Comparison of ENCODE assay signal across 33 mouse cellular contexts in the genomic region with DNA sequence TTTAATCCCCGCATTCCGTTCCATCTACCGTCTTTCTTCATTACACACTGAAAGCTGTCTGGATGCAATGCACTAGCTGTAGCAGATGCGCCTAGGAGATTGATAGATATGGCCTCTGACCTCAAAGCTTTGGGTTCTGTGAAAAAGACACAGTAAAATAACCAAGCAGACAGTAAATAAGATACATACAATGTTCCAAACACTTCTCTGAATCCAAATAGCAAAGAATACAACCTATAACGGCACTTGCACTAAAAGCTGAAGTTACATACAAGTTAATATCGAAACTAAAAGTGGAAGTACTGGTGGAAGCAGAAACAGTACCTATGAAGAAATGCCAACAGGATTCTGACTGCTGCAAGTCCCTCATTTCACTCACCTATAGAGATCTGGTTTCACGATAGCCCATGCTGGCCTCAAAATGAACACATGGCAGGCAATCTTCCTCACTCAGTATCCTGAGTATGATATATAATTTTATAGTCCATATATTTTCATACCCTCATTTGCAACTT. TPM values are rescaled to one million over a fixed set of nuclear protein-coding genes. Genes with fewer than 3 reads are reported as not detected.
A peak's percentile ranks its signal among the peaks of the same experiment; 100 is the strongest.
DNase-seq lines count a peak whose midpoint lies in the region; ATAC-seq and TF ChIP-seq lines count a peak whose summit lies in the region.
"Had no signal": no experiment of that assay in that cellular context is flagged by ENCODE, and none has a peak within 500 bp of the region (broad histone marks: within the 10 kb centered on the region; RNA-seq: fewer than 3 reads in every experiment).

No protein-coding gene starts in this region.

- no peak overlapping the region for H3K9ac ChIP-seq in liver, adult 2 months (ENCODE audit: low read depth, low read length)
- H3K9ac ChIP-seq: embryonic facial prominence, embryonic 13.5 days; forebrain, embryonic 13.5 days; forebrain, postnatal 0 days; heart, embryonic 13.5 days; hindbrain, embryonic 14.5 days; intestine, embryonic 15.5 days had no signal

- WGBS in liver, adult 2 months, result 95% methylated on average over 7 of the region's 7 CpGs
- 86% methylated on average over 7 of the region's 7 CpGs for WGBS in lung, adult 2 months

- no peaks in the 10 kb centered on the region for H3K27me3 ChIP-seq in liver, adult 2 months (ENCODE audit: control insufficient read depth, insufficient read depth, low read length)
- H3K27me3 ChIP-seq in splenic B cell, adult 2 months (ENCODE audit: control insufficient read depth, insufficient read depth, low read length, poor library complexity, severe bottlenecking), result no peaks in the 10 kb centered on the region
- H3K27me3 ChIP-seq: embryonic facial prominence, embryonic 13.5 days; forebrain, embryonic 13.5 days; heart, embryonic 13.5 days; intestine, embryonic 15.5 days had no signal

- no peak overlapping the region for H3K4me3 ChIP-seq in liver, adult 2 months (ENCODE audit: insufficient read depth, low read depth, low read length)
- H3K4me3 ChIP-seq in lung, adult 2 months (replicated peaks; ENCODE audit: extremely low read depth, low read depth, low read length), result no peak overlapping the region
- H3K4me3 ChIP-seq: embryonic facial prominence, embryonic 10.5 days; embryonic facial prominence, embryonic 13.5 days; forebrain, embryonic 10.5 days; forebrain, embryonic 13.5 days; gastrocnemius, adult 2 months; heart, embryonic 13.5 days; intestine, embryonic 15.5 days had no signal

- TF ChIP-seq CTCF in liver, adult 2 months (IDR thresholded peaks at IDR 0.05; ENCODE audit: low read depth, low read length), result no peak
- TF ChIP-seq CTCF in lung, adult 2 months (IDR thresholded peaks at IDR 0.05; ENCODE audit: insufficient read depth, low read length), result no peak

- DNase-seq in liver, adult 2 months (ENCODE audit: extremely low read depth, low read depth, low spot score), result peak; percentile 11
- no peak for DNase-seq in liver
- peak; percentile 5 for DNase-seq in splenic B cell, adult 2 months (ENCODE audit: low read depth, low spot score)
- DNase-seq in kidney, adult 18-20 months, result no peak
- DNase-seq in lung, adult 2 months, result no peak
- no peak for DNase-seq in lung, postnatal 10 days
- DNase-seq: adrenal gland, adult 2 months; adrenal gland, postnatal 14 days; cerebellum, adult 11-12 months; cerebellum, adult 8-10 months; cerebellum, postnatal 10 days; cerebellum, postnatal 36 days; embryo, embryonic 11 days; forebrain, postnatal 0 days; gastrocnemius, adult 2 months; gastrocnemius, postnatal 14 days; heart, adult 18-20 months; heart, postnatal 14 days; heart, postnatal 4 days; kidney, adult 11 months had no signal

- no peak for TF ChIP-seq POLR2A in liver, adult 2 months (IDR thresholded peaks at IDR 0.05; ENCODE audit: extremely low read depth, insufficient read depth, low read length)
- no peak for TF ChIP-seq POLR2A in lung, adult 2 months (IDR thresholded peaks at IDR 0.05; ENCODE audit: borderline replicate concordance, extremely low read depth, low read depth, low read length)

- no peak overlapping the region for H3K27ac ChIP-seq in liver, adult 2 months (replicated peaks; ENCODE audit: insufficient read depth, low read depth, low read length)
- H3K27ac ChIP-seq: embryonic facial prominence, embryonic 10.5 days; embryonic facial prominence, embryonic 13.5 days; forebrain, embryonic 10.5 days; forebrain, embryonic 13.5 days; gastrocnemius, adult 2 months; heart, embryonic 13.5 days; hindbrain, embryonic 14.5 days; hindbrain, postnatal 0 days; intestine, embryonic 15.5 days had no signal

- no peaks in the 10 kb centered on the region for H3K79me2 ChIP-seq in liver, adult 2 months (ENCODE audit: control insufficient read depth, insufficient read depth, low read length)

- peak; percentile 82 for ATAC-seq in CD4-positive, CD25-positive, alpha-beta regulatory T cell, adult 4 months
- peak; percentile 46; the same call in 1 of the 2 replicates for ATAC-seq in granulocyte monocyte progenitor cell, adult 5-6 weeks (replicated peaks; ENCODE audit: poor library complexity, severe bottlenecking)
- ATAC-seq: forebrain, embryonic 13.5 days; forebrain, postnatal 0 days; hindbrain, postnatal 0 days; intestine, embryonic 15.5 days had no signal

- no peaks in the 10 kb centered on the region; the same call in 1 of the 2 replicates for H3K36me3 ChIP-seq in liver, adult 2 months (ENCODE audit: control insufficient read depth, insufficient read depth, low read length)
- H3K36me3 ChIP-seq in splenic B cell, adult 2 months (ENCODE audit: control insufficient read depth, insufficient read depth, low read length, poor library complexity, severe bottlenecking), result no peaks in the 10 kb centered on the region; the same call in none of the 2 replicates
- H3K36me3 ChIP-seq: embryonic facial prominence, embryonic 10.5 days; forebrain, embryonic 10.5 days; intestine, embryonic 15.5 days had no signal

- H3K4me1 ChIP-seq in liver, adult 2 months (ENCODE audit: control insufficient read depth, insufficient read depth, low read length), result no peaks in the 10 kb centered on the region
- no peaks in the 10 kb centered on the region for H3K4me1 ChIP-seq in lung, adult 2 months (ENCODE audit: control insufficient read depth, insufficient read depth, low read length)
- H3K4me1 ChIP-seq: embryonic facial prominence, embryonic 10.5 days; embryonic facial prominence, embryonic 13.5 days; forebrain, embryonic 10.5 days; forebrain, embryonic 13.5 days; heart, embryonic 13.5 days; intestine, embryonic 15.5 days had no signal

RNA-seq across cellular contexts. Expression of a gene that starts 48.8 kb away (rescaled TPM):
- not detected in 2 replicates for total RNA-seq in liver, adult 2 months (2014; rRNA removed)
- polyA plus RNA-seq in liver, adult 2 months (2012; rRNA removed), result not detected in 2 replicates
- polyA plus RNA-seq in CD4-positive, CD25-positive, alpha-beta regulatory T cell, adult 4 months (2017; shearing (Covaris generic)), result under 1 TPM in 1 of 2 experiments, not detected in 1; 0.20 TPM
- total RNA-seq in granulocyte monocyte progenitor cell, adult 5-6 weeks (2014; fragmentation: Nextera tagmentation), result not detected in 2 replicates
- not detected in 2 replicates for total RNA-seq in granulocyte monocyte progenitor cell, adult 5-6 weeks (2017)
- not detected in 2 replicates for polyA plus RNA-seq in lung, adult 2 months (2012; rRNA removed)
- total RNA-seq: ES-E14; gastrocnemius, adult 2 months; gastrocnemius, postnatal 14 days; gastrocnemius, postnatal 4 days; heart, adult 18-20 months; heart, postnatal 14 days; heart, postnatal 4 days had no signal
- polyA plus RNA-seq: C2C12; embryonic facial prominence, embryonic 13.5 days had no signal

Comparison
In these comparisons a context has a peak if more than half of its experiments do, and no peak if none do; other contexts are left out.
1. DNase-seq: peak in liver, adult 2 months (single experiment) and splenic B cell, adult 2 months (single experiment); none in liver (single experiment), kidney, adult 18-20 months (single experiment), lung, adult 2 months (single experiment) and lung, postnatal 10 days (single experiment).